Mouse (Mus musculus): ENCODE results near the gene Arrdc3.

Arrdc3 gene

DNA sequence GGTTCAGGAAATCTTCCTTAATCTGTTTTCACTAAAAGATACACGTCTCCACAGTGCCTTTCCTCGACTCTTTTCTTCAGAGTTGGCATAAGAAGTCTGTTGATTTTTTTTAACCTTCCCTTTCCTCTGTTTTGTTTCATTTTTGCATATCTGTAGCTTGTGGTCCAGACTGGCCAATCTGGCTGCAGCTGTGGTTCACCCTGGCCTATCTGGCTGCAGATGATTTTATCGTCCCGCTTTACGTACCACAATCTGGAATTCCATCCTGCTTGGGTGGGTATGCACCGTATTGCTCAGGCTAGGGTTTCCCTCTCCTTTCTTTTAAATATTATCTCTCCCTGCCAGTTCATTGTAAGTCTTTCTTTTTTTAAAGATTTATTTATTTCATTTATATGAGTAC is 37.8 kb downstream of the Arrdc3 start:
- no peak for DNase-seq (ENCODE audit: low read depth, low spot score)

GRCm38 (mm10) chr13:80921593-80922327 is 38.6 kb downstream of the Arrdc3 start:
- peak; percentile 85 for DNase-seq (ENCODE audit: low read depth, low spot score)

DNA sequence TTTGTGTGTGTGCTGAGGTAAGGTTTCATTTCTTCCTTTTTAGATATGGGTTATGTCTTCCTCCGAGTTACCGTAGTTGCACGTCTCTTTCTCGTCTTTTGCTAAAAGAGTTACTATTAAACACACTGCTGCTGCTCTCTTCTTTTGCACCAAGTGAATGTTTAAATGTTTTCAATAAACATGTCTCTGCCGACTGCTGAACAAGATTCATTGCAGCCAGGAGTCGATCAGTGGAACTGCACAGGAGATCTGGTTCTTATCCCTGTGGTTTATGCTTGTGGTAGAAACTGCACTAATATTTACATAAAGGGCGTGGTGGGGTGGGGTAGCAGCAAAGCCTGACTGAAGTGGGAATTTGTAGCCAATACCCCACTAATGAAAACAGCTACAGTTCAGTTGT is 45.0 kb downstream of the Arrdc3 start:
- DNase-seq (ENCODE audit: low read depth, low spot score), result peak; percentile 20

DNA sequence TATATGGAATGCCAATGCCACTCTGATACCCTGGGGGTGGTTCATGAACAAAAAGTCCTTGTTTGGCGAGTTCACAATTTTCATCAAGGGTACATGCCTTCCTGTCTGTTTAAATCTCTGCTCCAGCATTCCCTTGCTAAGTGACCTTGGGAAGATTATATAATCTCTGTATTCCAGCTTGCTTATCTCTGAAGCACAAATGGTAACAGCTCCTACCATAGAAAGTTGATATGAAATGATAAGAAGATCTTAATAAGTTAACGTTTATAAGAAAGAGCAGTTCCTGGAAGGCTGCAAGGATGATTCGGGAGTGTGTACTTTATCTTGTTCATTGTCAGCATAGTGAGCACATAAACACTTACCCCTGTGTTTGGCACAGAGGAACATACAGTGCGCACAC is 46.8 kb downstream of the Arrdc3 start:
- no peak for DNase-seq (ENCODE audit: low read depth, low spot score)

- DNase-seq (ENCODE audit: low read depth, low spot score), result peak; percentile 33
These were observed 49.7 kb downstream of the Arrdc3 start for GRCm38 (mm10) chr13:80932816-80933402.

GRCm38 (mm10) chr13:80936426-80936825 is 53.2 kb downstream of the Arrdc3 start:
- no peak for DNase-seq (ENCODE audit: low read depth, low spot score)

DNA sequence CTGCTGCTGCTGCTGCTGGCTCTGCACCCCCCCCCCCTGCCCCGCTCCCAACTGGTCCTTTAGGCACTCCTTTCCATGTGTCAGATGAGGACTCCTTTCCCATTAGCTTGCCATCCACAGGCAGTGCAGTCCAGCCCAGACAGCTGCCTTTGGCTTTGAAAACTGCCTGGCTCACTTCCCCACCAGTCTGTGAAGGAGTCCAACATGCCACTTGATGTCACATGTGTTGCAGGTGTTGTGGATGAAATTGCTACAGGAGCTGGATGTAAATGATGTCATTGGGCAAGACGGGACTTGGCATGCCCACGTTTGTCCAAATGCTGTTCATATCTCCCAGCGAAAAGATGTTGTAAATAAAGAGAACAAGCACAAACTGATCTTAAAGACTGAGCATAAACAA is 56.0 kb downstream of the Arrdc3 start:
- no peak for DNase-seq (ENCODE audit: low read depth, low spot score)

GRCm38 (mm10) chr13:80939866-80940265 is 56.7 kb downstream of the Arrdc3 start:
- no peak for DNase-seq (ENCODE audit: low read depth, low spot score)

GRCm38 (mm10) chr13:80940421-80940820 is 57.2 kb downstream of the Arrdc3 start:
- no peak for DNase-seq (ENCODE audit: low read depth, low spot score)

GRCm38 (mm10) chr13:80940860-80941630 is 57.9 kb downstream of the Arrdc3 start:
- DNase-seq (ENCODE audit: low read depth, low spot score), result no peak

DNA sequence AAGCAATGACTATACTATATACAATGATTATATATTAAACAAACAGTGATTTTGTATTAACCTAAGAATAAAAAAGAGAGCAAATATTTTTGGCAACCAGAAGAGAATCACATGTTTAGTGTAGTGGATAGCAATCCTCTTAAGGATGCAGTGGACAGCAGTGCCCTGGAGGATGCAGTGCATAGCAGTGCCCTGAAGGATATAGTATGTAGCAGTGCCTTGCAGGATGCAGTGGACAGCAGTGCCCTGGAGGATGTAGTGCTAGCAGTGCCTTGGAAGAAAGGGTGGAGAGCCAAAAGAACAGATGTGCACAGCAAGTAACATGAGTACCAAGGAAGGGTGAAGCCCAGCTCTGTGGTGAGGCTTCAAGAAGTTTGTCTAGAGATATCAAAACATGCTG is 61.3 kb downstream of the Arrdc3 start:
- DNase-seq (ENCODE audit: low read depth, low spot score), result no peak
